Comparison of ENCODE assay signal across 9 mouse cellular contexts in the genomic region with DNA sequence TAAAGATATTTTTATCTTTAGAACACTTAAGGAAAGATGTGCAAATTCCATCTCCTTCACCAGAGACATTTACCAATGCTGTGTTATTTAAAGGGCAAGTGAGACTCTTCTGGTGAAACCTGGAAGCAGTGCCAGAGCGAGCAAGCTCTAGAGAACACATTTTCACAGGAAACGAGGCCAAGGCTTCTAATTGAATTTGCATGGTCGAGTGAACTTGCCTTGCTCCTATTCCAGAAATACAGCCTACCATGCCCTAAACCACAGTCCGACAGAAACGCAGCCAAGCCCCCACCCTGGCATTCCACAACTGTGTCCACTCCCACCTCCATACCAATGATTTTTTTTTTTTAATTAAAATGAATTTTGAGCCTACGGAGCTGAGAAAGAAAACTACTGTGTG.
DNase-seq lines count a peak whose midpoint lies in the region; ATAC-seq and TF ChIP-seq lines count a peak whose summit lies in the region.
"Had no signal": no experiment of that assay in that cellular context is flagged by ENCODE, and none has a peak within 500 bp of the region (broad histone marks: within the 10 kb centered on the region; RNA-seq: fewer than 3 reads in every experiment).

No protein-coding gene starts in this region.

- no peaks in the 10 kb centered on the region for H3K9me3 ChIP-seq in liver, postnatal 0 days (ENCODE audit: low read length)
- no peaks in the 10 kb centered on the region for H3K9me3 ChIP-seq in liver, embryonic 12.5 days (replicated peaks)

- no peak overlapping the region for H3K27ac ChIP-seq in liver, postnatal 0 days (ENCODE audit: low read depth)
- no peak overlapping the region for H3K27ac ChIP-seq in liver, embryonic 12.5 days
- H3K27ac ChIP-seq: liver, embryonic 14.5 days had no signal

- DNase-seq in frontal cortex, postnatal 10 days (ENCODE audit: low spot score in 2 of 2), result no peak
- DNase-seq in Muller cell, postnatal 12 days (ENCODE audit: inconsistent ontology term), result peak; percentile 95
- DNase-seq in embryo, embryonic 10.5 days (ENCODE audit: low spot score), result peak; percentile 52
- DNase-seq in kidney, adult 9 months, result peak; percentile 54
- no peak for DNase-seq in gastrocnemius, postnatal 36 days
- no peak for DNase-seq in liver, postnatal 0 days

- H3K4me3 ChIP-seq in liver, postnatal 0 days (ENCODE audit: low read depth, low read length), result no peak overlapping the region
- H3K4me3 ChIP-seq in liver, embryonic 12.5 days, result no peak overlapping the region

- H3K4me2 ChIP-seq in liver, postnatal 0 days (ENCODE audit: low read depth, low read length), result no peak overlapping the region
- H3K4me2 ChIP-seq in liver, embryonic 12.5 days, result no peak overlapping the region

- TF ChIP-seq CTCF in liver, postnatal 0 days (IDR thresholded peaks at IDR 0.05; ENCODE audit: low read depth), result no peak

- H3K36me3 ChIP-seq in liver, postnatal 0 days (replicated peaks; ENCODE audit: insufficient read depth, low read length), result no peaks in the 10 kb centered on the region
- no peaks in the 10 kb centered on the region for H3K36me3 ChIP-seq in liver, embryonic 12.5 days

- ATAC-seq in frontal cortex, adult (ENCODE audit: low TSS enrichment), result peak; percentile 83
- no peak for ATAC-seq in liver, postnatal 0 days
- no peak for ATAC-seq in liver, embryonic 12.5 days

- H3K4me1 ChIP-seq in liver, postnatal 0 days (ENCODE audit: insufficient read depth), result no peaks in the 10 kb centered on the region
- no peaks in the 10 kb centered on the region for H3K4me1 ChIP-seq in liver, embryonic 12.5 days

- intact Hi-C loops in gastrocnemius, postnatal 36 days (cut with DNase I), result no loop called here

- H3K27me3 ChIP-seq in liver, postnatal 0 days (ENCODE audit: insufficient read depth, low read length), result no peaks in the 10 kb centered on the region
- no peaks in the 10 kb centered on the region for H3K27me3 ChIP-seq in liver, embryonic 12.5 days (replicated peaks)

- no peak overlapping the region for H3K9ac ChIP-seq in liver, postnatal 0 days (replicated peaks)
- no peak overlapping the region for H3K9ac ChIP-seq in liver, embryonic 12.5 days
- H3K9ac ChIP-seq: liver, embryonic 14.5 days had no signal

- 54% methylated on average over 6 of the region's 6 CpGs for WGBS in liver, postnatal 0 days (ENCODE audit: insufficient replicate concordance)
- WGBS in liver, embryonic 12.5 days (ENCODE audit: insufficient replicate concordance), result 56% methylated on average over 6 of the region's 6 CpGs

- TF ChIP-seq EP300 in liver, postnatal 0 days (IDR thresholded peaks at IDR 0.05; ENCODE audit: low read depth), result no peak

Comparison
In these comparisons a context has a peak if more than half of its experiments do, and no peak if none do; other contexts are left out.
1. DNase-seq: peak in Muller cell, postnatal 12 days (single experiment), embryo, embryonic 10.5 days (single experiment) and kidney, adult 9 months (single experiment); none in frontal cortex, postnatal 10 days (0 of 2), gastrocnemius, postnatal 36 days (0 of 2) and liver, postnatal 0 days (single experiment).